Mouse (Mus musculus): ENCODE measurements around the gene Il17rb. TPM values are rescaled to one million over a fixed set of nuclear protein-coding genes. Genes with fewer than 3 reads are reported as not detected.

Il17rb gene
- total RNA-seq, 1 experiment from 2014 or later, result 3.9 TPM

GRCm38 (mm10) chr14:29971993-29972392 lies 36.7 kb downstream of the Il17rb start:
- ATAC-seq (replicated peaks; ENCODE audit: low read depth, poor library complexity, severe bottlenecking), result no peak

GRCm38 (mm10) chr14:29971446-29971845 lies 37.2 kb downstream of the Il17rb start:
- no peak for ATAC-seq (replicated peaks; ENCODE audit: low read depth, poor library complexity, severe bottlenecking)

- ATAC-seq (replicated peaks; ENCODE audit: low read depth, poor library complexity, severe bottlenecking), result peak; percentile 99
Observed at GRCm38 (mm10) chr14:29968075-29968821, 40.4 kb downstream of the Il17rb start, which contains the start of gene Selenok. Gene Selenok, plus strand, starts transcription at chr14:29968308.

- ATAC-seq (replicated peaks; ENCODE audit: low read depth, poor library complexity, severe bottlenecking), result no peak
Observed at GRCm38 (mm10) chr14:29967611-29968010, 41.1 kb downstream of the Il17rb start.

GRCm38 (mm10) chr14:29957393-29957792 lies 51.3 kb downstream of the Il17rb start:
- no peak for ATAC-seq (replicated peaks; ENCODE audit: low read depth, poor library complexity, severe bottlenecking)

GRCm38 (mm10) chr14:29950805-29951204 lies 57.9 kb downstream of the Il17rb start:
- peak; percentile 99 for ATAC-seq (replicated peaks; ENCODE audit: low read depth, poor library complexity, severe bottlenecking)

GRCm38 (mm10) chr14:29946761-29947309 lies 61.9 kb downstream of the Il17rb start:
- no peak; the same call in 1 of the 2 replicates for ATAC-seq (replicated peaks; ENCODE audit: low read depth, poor library complexity, severe bottlenecking)

Other genes with a start within 250 kb of the Il17rb start
- gene Selenok, start 40.6 kb downstream of the Il17rb start, total RNA-seq (2017), result 155 and 175 TPM in 2 replicates
- 25.1 and 41.0 TPM in 2 replicates for gene Actr8, start 30.6 kb downstream of the Il17rb start, total RNA-seq (2017)
- 37.0 and 38.1 TPM in 2 replicates for gene Chdh, start 127 bp upstream of the Il17rb start, total RNA-seq (2017)

Measured in common myeloid progenitor, adult 5-6 weeks (primary cell).